Mouse (Mus musculus): ENCODE data around the gene Cfl2.

GRCm38 (mm10) chr12:54874711-54875110, 12.0 kb upstream of the Cfl2 start:
- TF ChIP-seq CTCF (IDR thresholded peaks at IDR 0.05) (no peak), EP300 (IDR thresholded peaks at IDR 0.05) (no peak)
